Mouse (Mus musculus) G1E (cell line): Measurements from ENCODE around the gene Parva. TPM values are rescaled to one million over a fixed set of nuclear protein-coding genes. Genes with fewer than 3 reads are reported as not detected.

Experiments used
- ATAC-seq: 2 replicates; pipeline ENCODE4 v1.8.0; 2016; ENCODE audit warnings: mild to moderate bottlenecking; ENCODE audit not compliant: insufficient number of reproducible peaks, poor library complexity, low FRiP score, severe bottlenecking; ENCODE audit errors: extremely low read depth
- DNase-seq: peaks from one replicate; pipeline ENCODE4 v3.0.0; 2012; ENCODE audit warnings: low spot score
- H3K27me3 ChIP-seq: 2 replicates; pipeline ENCODE4 v1.6.1; 2012; ENCODE audit warnings: mild to moderate bottlenecking, low read length, inconsistent platforms; ENCODE audit not compliant: insufficient read depth
- H3K36me3 ChIP-seq: replicated peaks from 2 replicates; pipeline ENCODE3; 2012; ENCODE audit warnings: mild to moderate bottlenecking, inconsistent platforms
- H3K4me1 ChIP-seq: 2 replicates; pipeline ENCODE4 v1.6.1; 2012; ENCODE audit warnings: low read depth, low read length, inconsistent platforms, mixed read lengths; ENCODE audit not compliant: insufficient read depth
- H3K4me3 ChIP-seq: 2 replicates; pipeline ENCODE4 v1.5.1; 2012; ENCODE audit warnings: low read depth, mild to moderate bottlenecking, inconsistent platforms, low read length, moderate library complexity, mixed read lengths
- H3K9me3 ChIP-seq: replicated peaks from 2 replicates; pipeline ENCODE4 v1.6.1; 2012; ENCODE audit warnings: inconsistent platforms
- CTCF ChIP-seq: IDR thresholded peaks from 2 replicates; pipeline ENCODE4 v1.5.1; 2012; ENCODE audit warnings: low read depth, low read length, inconsistent platforms, mixed read lengths
- GATA1 ChIP-seq: IDR thresholded peaks from 2 replicates; pipeline ENCODE4 v1.6.1; 2012; ENCODE audit warnings: borderline replicate concordance, low read length, inconsistent platforms, mixed read lengths
- GATA2 ChIP-seq: IDR thresholded peaks from 2 replicates; pipeline ENCODE4 v1.6.1; 2012; ENCODE audit warnings: low read depth, low read length, inconsistent platforms, borderline replicate concordance
- POLR2AphosphoS5 ChIP-seq: IDR thresholded peaks from 2 replicates; pipeline ENCODE4 v1.6.1; 2012; ENCODE audit warnings: low read depth, low read length, inconsistent platforms; ENCODE audit not compliant: insufficient replicate concordance
- TAL1 ChIP-seq: conservative IDR thresholded peaks from 2 replicates; pipeline ENCODE4 v1.6.1; 2012; ENCODE audit warnings: low read depth, low read length, inconsistent platforms, mixed read lengths
- polyA plus RNA-seq: library from polyadenylated mRNA; stranded (reverse); fragments of >175 nt; gene quantifications from 2 replicates; pipeline ENCODE4 v1.2.3, GENCODE M21; 2012
- total RNA-seq, 2 experiments: library from RNA; stranded (forward) in 1 of 2; stranded (reverse) in 1 of 2; fragments of 200-1000 nt in 1 of 2; fragments of >200 nt in 1 of 2; fragmentation: Nextera tagmentation in 1 of 2; gene quantifications; 2 replicates each; pipeline ENCODE4 v1.2.3; 2014 to 2017

Gene Parva
- total and polyA plus RNA-seq, 3 experiments, result 0.05 TPM; not detected in 2

GRCm38 (mm10) chr7:112446498-112446897 is 19.2 kb downstream of the Parva start:
- DNase-seq (no peak), ATAC-seq (no peak)
- Histone ChIP-seq H3K27me3 (no peaks in the 10 kb centered on the region), H3K9me3 (peaks cover 27% of the 10 kb centered on the region), H3K4me1 (no peaks in the 10 kb centered on the region), H3K36me3 (no peaks in the 10 kb centered on the region), H3K4me3 (no peak overlapping the region)
- TF ChIP-seq POLR2AphosphoS5 (no peak), TAL1 (no peak), GATA1 (no peak), GATA2 (no peak), CTCF (no peak)

DNA sequence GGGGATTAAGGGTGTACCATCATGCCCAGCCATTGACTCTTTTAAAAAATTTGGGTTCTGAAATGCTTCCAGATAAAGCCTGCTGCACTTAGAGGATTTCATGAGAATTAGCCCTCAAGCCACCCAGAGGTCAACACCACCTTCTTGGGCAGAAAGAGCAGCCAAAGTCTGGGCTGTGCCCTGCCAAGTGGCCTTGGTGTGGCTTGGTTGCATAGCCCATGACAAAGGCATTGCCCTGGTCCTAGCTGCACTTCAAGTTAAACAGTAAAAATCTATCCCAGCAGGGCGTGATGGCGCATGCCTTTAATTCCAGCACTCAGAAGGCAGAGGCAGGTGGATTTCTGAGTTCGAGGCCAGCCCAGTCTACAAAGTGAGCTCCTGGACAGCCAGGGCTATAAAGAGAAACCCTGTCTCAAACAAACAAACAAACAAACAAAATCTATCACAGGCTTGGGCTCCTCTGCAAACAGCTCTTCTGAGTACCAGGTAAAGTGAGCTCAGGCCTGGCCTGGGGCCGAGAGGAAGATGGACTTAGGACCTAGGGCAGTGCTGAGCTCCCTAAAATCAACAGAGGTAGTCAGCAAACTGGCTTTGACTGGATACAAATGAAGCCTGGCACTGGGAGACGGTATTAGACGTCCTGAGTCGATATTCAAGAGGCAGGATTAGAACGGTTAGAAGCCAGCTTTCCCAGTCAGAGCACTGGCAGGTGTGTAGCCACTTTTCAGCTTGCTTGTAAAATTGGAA is 22.8 kb downstream of the Parva start:
- H3K4me1 ChIP-seq, result no peaks in the 10 kb centered on the region
- no peak overlapping the region for H3K4me3 ChIP-seq
- TF ChIP-seq GATA2 (no peak), CTCF (no peak), POLR2AphosphoS5 (no peak), GATA1 (no peak), TAL1 (no peak)
- H3K27me3 ChIP-seq, result no peaks in the 10 kb centered on the region
- ATAC-seq (no peak), DNase-seq (no peak)
- H3K9me3 ChIP-seq, result peaks cover 12% of the 10 kb centered on the region; the same call in 1 of the 2 replicates
- H3K36me3 ChIP-seq, result no peaks in the 10 kb centered on the region

GRCm38 (mm10) chr7:112452471-112452870 is 25.2 kb downstream of the Parva start:
- Histone ChIP-seq H3K9me3 (0 out of 2 replicates have a peak, but pooled peaks cover 10% of the 10 kb centered on the region), H3K36me3 (no peaks in the 10 kb centered on the region), H3K4me1 (no peaks in the 10 kb centered on the region), H3K4me3 (no peak overlapping the region), H3K27me3 (no peaks in the 10 kb centered on the region)
- TF ChIP-seq TAL1 (no peak), GATA1 (no peak), POLR2AphosphoS5 (no peak)
- ATAC-seq, result no peak
- DNase-seq, result no peak

- Histone ChIP-seq H3K36me3 (no peaks in the 10 kb centered on the region), H3K27me3 (no peaks in the 10 kb centered on the region), H3K9me3 (peaks cover 17% of the 10 kb centered on the region), H3K4me3 (no peak overlapping the region), H3K4me1 (no peaks in the 10 kb centered on the region)
- DNase-seq (no peak), ATAC-seq (no peak)
- TF ChIP-seq GATA1, result no peak
- no peak for TF ChIP-seq CTCF
- TF ChIP-seq TAL1, result no peak
- no peak for TF ChIP-seq GATA2
- TF ChIP-seq POLR2AphosphoS5, result no peak
These were observed 26.5 kb downstream of the Parva start for GRCm38 (mm10) chr7:112453805-112454214.

DNA sequence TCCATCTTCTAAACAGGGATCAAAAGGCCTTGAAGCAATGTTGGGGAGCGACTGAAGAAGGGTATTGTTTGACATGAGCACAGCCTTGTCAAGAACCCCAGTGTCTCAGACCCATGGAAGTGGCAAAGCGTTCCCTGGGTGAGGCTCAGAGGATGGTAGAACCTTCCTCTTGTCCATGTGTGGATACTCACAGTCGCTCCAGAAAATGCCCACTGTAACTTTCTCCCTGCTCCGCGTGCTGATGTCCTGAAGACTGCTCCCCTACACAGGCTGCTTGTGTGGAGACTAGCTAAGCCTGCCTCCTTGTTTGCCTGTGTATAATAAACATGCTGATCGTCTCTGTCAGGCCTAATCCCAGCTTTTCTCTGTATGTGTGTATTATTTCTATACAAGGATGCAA is 27.1 kb downstream of the Parva start:
- Histone ChIP-seq H3K36me3 (no peaks in the 10 kb centered on the region), H3K27me3 (no peaks in the 10 kb centered on the region), H3K4me3 (no peak overlapping the region), H3K4me1 (no peaks in the 10 kb centered on the region), H3K9me3 (peaks cover 19% of the 10 kb centered on the region)
- ATAC-seq (no peak), DNase-seq (no peak)
- no peak for TF ChIP-seq POLR2AphosphoS5
- TF ChIP-seq TAL1, result no peak
- no peak for TF ChIP-seq CTCF
- TF ChIP-seq GATA2, result no peak
- TF ChIP-seq GATA1, result no peak

GRCm38 (mm10) chr7:112454951-112455350 is 27.6 kb downstream of the Parva start:
- TF ChIP-seq GATA2 (no peak), GATA1 (no peak), POLR2AphosphoS5 (no peak), CTCF (no peak), TAL1 (no peak)
- Histone ChIP-seq H3K9me3 (peaks cover 19% of the 10 kb centered on the region), H3K4me1 (no peaks in the 10 kb centered on the region), H3K27me3 (no peaks in the 10 kb centered on the region), H3K4me3 (no peak overlapping the region), H3K36me3 (no peaks in the 10 kb centered on the region)
- DNase-seq (no peak), ATAC-seq (no peak)
